Mouse (Mus musculus): Measurements from ENCODE around the gene Rtp4. TPM values are rescaled to one million over a fixed set of nuclear protein-coding genes. Genes with fewer than 3 reads are reported as not detected.

Rtp4 gene
- total RNA-seq, 1 experiment from 2014 or later: 19.7 TPM

GRCm38 (mm10) chr16:23659597-23660531, 139.8 kb downstream of the Rtp4 start:
- ATAC-seq (replicated peaks; ENCODE audit: insufficient number of reproducible peaks, low FRiP score, low TSS enrichment, poor library complexity, severe bottlenecking): no peak

Other genes with a start within 250 kb of the Rtp4 start
- gene Rtp1, start 91.2 kb upstream of the Rtp4 start, total RNA-seq (2017): not detected in 3 replicates
- 0.29 TPM in 1 of 3 replicates, not detected in the others for gene Masp1, start 524 bp downstream of the Rtp4 start, total RNA-seq (2017)

Data from monocyte, adult 5-6 weeks (primary cell).